Mouse (Mus musculus) brain, embryonic 14.5 days (tissue): ENCODE results near the gene Pcyt2. TPM values are rescaled to one million over a fixed set of nuclear protein-coding genes. Genes with fewer than 3 reads are reported as not detected.
A peak's percentile ranks its signal among the peaks of the same experiment; 100 is the strongest.

Experiments
- DNase-seq: peaks from one replicate; pipeline ENCODE4 v3.0.0-alpha.2; 2011; ENCODE audit warnings: low read depth
- CTCF ChIP-seq: fragments of 200-500 bp; IDR thresholded peaks from 2 replicates; pipeline ENCODE4 v1.5.1; 2012; ENCODE audit warnings: inconsistent platforms, mild to moderate bottlenecking, moderate library complexity, borderline replicate concordance; ENCODE audit not compliant: insufficient read depth, insufficient read length; ENCODE audit errors: extremely low read depth
- POLR2A ChIP-seq: fragments of 200-500 bp; IDR thresholded peaks from 2 replicates; pipeline ENCODE4 v1.6.1; 2012; ENCODE audit warnings: mild to moderate bottlenecking, inconsistent platforms, borderline replicate concordance; ENCODE audit not compliant: poor library complexity, insufficient read depth, insufficient read length, severe bottlenecking; ENCODE audit errors: extremely low read depth
- polyA plus RNA-seq: library from polyadenylated mRNA; depleted of rRNA; stranded (reverse); fragments of >200 nt; gene quantifications from 2 replicates; pipeline ENCODE4 v1.2.3, GENCODE M21; 2012

Pcyt2 gene
- polyA plus RNA-seq, 1 experiment: 229 TPM

DNA sequence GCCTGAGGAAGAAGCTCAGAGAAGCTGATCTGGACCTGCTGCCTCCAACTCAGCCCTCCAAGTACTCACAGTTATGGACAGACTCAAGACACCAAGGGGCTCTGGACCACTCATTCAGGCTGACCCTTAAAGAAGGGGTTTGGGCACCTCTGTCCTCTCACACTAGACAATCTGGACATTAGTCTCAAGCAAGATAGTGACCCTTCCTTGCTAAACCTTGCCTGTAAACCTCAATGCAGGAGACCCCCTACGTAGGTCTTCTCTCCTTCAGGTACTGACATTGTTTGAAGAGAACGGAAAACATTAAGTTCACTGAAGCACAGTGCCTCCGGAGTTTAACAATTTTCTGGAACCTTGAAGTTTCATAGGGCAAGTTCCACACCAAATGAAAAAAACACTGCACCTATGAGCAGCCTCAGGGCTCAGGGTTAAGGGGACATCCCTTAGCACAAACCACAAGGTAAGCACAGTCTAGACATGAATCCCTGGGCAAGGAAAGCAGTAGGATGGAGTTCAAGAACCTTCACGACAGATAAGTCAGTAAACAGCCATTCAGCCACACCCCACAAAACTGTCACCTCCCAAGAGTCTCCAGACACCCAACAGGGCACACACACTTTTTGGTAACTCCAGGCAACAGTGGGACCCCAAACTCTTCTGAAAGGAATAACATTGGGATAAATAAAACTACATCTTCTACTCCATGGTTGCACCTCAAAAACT lies 14.2 kb upstream of the Pcyt2 start:
- TF ChIP-seq CTCF (no peak), POLR2A (no peak)
- DNase-seq: no peak

GRCm38 (mm10) chr11:120630881-120631725 lies 13.4 kb upstream of the Pcyt2 start:
- no peak for TF ChIP-seq CTCF
- no peak for DNase-seq

GRCm38 (mm10) chr11:120630401-120630871 lies 12.7 kb upstream of the Pcyt2 start:
- no peak for DNase-seq
- TF ChIP-seq POLR2A: no peak
- TF ChIP-seq CTCF: no peak

GRCm38 (mm10) chr11:120629911-120630310 lies 12.2 kb upstream of the Pcyt2 start:
- DNase-seq: no peak
- no peak for TF ChIP-seq POLR2A
- TF ChIP-seq CTCF: no peak

DNA sequence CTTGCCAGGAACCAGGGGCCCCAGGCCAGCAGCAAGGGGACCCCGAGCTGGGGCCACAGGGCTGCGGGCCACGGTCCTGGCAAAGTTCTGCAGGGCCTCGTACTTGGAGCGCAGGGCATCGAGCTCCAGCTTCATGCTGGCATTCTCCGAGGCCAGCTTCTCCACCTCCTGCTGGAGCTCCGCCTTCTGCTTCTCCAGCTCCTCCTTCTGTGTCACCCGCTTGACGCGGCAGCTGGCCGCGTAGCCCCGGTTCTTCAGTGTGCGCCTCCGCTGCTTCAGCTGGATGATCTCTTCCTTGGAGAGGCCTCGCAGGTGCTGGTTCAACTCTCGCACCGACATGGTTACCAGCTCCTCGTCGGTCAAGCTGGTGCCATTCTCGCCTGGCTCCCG lies 11.6 kb upstream of the Pcyt2 start:
- DNase-seq: no peak
- TF ChIP-seq CTCF (no peak), POLR2A (no peak)

DNA sequence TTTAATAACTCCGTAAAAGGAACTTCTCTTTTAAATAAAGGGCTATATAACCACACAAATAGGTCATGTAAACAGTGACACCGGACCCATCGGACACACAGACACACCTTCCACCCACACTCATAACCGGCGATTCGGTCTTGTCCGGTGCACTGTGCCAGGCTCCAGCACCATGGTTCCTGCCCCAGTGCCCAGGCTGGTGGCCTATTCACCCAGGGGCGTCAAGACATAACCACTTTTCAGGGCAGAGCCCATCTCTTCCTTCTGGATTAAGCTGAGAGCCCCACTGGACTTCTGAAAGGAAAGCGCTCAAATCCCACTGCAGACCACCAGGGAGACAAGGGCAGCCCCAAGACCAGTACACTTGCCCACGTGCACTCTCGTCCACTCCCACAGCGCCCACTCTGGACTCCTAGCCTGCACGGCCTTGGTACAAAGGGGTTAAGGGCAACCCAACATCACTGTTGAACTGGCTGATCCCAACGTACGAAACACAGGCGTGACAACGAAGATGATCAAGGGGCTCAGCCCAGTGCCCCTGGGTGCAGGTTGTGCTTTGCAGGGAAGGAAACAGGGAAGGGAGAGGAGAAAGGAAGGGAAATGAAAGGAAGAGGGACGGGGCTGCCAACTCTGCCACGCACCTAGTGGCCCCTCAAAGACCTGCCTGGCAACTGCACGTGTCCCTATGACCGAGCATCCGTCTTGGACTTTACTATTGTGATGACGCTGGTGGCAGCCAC lies 11.0 kb upstream of the Pcyt2 start:
- no peak for DNase-seq
- no peak for TF ChIP-seq POLR2A
- TF ChIP-seq CTCF: no peak

- DNase-seq: no peak
- TF ChIP-seq POLR2A (no peak), CTCF (no peak)
Measured at GRCm38 (mm10) chr11:120627468-120628300, 9.9 kb upstream of the Pcyt2 start.

DNA sequence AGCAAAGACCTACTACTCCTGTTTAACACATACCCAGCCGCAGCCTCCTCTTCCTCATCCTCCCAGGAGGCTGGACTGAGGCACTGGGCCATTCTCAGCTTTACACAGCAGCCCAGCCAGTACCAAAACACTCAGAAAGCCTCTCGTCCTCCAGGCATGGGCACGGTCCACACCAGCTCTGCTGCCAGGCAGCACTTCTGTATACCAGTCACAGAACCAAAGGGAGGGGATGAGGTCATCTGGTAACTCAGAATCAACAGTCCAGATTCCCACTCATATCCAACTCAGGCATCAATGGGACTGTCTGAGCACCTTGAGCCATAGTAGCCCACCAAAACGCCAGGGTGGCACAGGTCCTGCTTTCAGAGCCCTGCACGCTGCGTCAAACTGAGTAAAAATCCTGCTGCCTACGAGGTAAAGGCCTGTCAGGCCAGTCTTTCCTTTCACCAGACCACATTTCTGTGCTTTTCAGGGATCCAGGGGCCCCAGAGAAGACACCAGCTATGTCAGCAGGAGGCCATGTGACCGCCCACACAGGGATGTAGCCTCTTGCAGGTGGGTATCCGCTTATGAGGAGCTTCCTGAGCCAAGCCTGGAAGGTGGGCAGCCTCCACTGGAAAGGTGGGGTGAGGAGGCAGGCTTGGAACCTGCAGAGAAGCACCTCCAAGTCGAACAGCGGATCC lies 9.2 kb upstream of the Pcyt2 start:
- DNase-seq: no peak
- TF ChIP-seq POLR2A (no peak), CTCF (no peak)

DNA sequence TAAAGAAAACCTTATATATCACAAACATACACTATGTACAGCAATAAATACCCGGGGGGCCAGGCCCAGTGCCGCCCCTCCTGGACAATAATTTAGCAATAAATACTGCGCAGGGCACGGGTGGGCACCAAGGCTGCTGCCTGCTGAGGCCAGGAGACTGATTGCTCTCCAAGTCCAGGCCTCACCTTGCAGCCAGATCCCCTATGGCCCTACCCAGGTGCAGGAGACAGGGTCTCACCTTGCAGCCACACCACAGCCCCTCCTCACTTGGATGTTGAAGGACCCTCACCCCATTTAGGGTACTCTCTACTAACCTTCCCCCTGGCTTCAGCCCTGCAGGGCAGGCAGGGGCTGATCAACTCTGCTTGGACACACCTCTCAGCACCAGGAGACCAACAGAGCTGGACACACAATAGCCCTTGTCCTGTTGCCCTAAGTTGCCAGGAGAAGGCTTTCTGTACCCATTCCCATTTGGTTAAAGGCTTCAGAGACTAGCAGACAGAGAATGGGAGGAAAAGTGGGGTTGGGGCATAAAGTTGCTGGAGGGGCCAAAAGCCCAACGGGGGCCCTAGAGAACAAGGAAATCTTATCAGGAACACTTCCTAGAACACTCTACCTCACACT lies 7.5 kb upstream of the Pcyt2 start, which contains the start of gene Sirt7:
Sirt7 (minus strand) TSS at position 89 of the 624 bp plus-strand sequence.
- no peak for DNase-seq
- no peak for TF ChIP-seq POLR2A
- TF ChIP-seq CTCF: no peak

- TF ChIP-seq CTCF: no peak
- peak; percentile 68; the same call in 1 of the 2 replicates for TF ChIP-seq POLR2A
- DNase-seq: peak; percentile 95
Measured at GRCm38 (mm10) chr11:120624680-120625111, 7.0 kb upstream of the Pcyt2 start.
